Mouse (Mus musculus) spleen, adult 2 months (tissue): ENCODE results near the gene Trim42. TPM values are rescaled to one million over a fixed set of nuclear protein-coding genes. Genes with fewer than 3 reads are reported as not detected.

ENCODE experiments used
- DNase-seq, 2 experiments: peaks; one replicate each; pipeline versions ENCODE4 v3.0.0 to v3.0.0-alpha.2; 2012 to 2021; ENCODE audit warnings: low spot score in 2 of 2, low read depth in 1 of 2
- H3K27ac ChIP-seq: fragments of 200-500 bp; 2 replicates; pipeline ENCODE4 v1.5.1; 2012; ENCODE audit warnings: low read length, inconsistent platforms; ENCODE audit not compliant: insufficient read depth
- H3K27me3 ChIP-seq: fragments of 200-500 bp; 2 replicates; pipeline ENCODE4 v1.6.1; 2012; ENCODE audit warnings: mild to moderate bottlenecking, moderate library complexity, low read length, inconsistent platforms; ENCODE audit not compliant: control insufficient read depth, insufficient read depth
- H3K36me3 ChIP-seq: fragments of 200-500 bp; 2 replicates; pipeline ENCODE4 v1.6.1; 2012; ENCODE audit warnings: mild to moderate bottlenecking, low read length, inconsistent platforms; ENCODE audit not compliant: control insufficient read depth, insufficient read depth
- H3K4me1 ChIP-seq: fragments of 200-500 bp; 2 replicates; pipeline ENCODE4 v1.6.1; 2011; ENCODE audit warnings: inconsistent platforms; ENCODE audit not compliant: control insufficient read depth, insufficient read depth, insufficient read length
- H3K4me3 ChIP-seq: fragments of 200-500 bp; 2 replicates; pipeline ENCODE4 v1.5.1; 2011; ENCODE audit warnings: mild to moderate bottlenecking, inconsistent platforms; ENCODE audit not compliant: insufficient read depth, insufficient read length; ENCODE audit errors: extremely low read depth
- CTCF ChIP-seq: fragments of 200-500 bp; IDR thresholded peaks from 2 replicates; pipeline ENCODE4 v1.5.1; 2011; ENCODE audit warnings: mild to moderate bottlenecking, inconsistent platforms; ENCODE audit not compliant: insufficient read depth, insufficient read length, insufficient replicate concordance; ENCODE audit errors: extremely low read depth
- POLR2A ChIP-seq: fragments of 200-500 bp; IDR thresholded peaks from 2 replicates; pipeline ENCODE4 v1.6.1; 2011; ENCODE audit warnings: low read depth, low read length, inconsistent platforms
- WGBS: fragments of 180-500 bp; shearing (Covaris S2); methylation state at CpG from one replicate; pipeline ENCODE4 v1.1.7; 2018; 5-methylcytosine and 5-hydroxymethylcytosine counted together
- polyA plus RNA-seq: library from polyadenylated mRNA; depleted of rRNA; stranded (reverse); fragments of >200 nt; gene quantifications from 2 replicates; pipeline ENCODE4 v1.2.3, GENCODE M21; 2012; rRNA removed

Gene Trim42
- not detected in 2 replicates for polyA plus RNA-seq

- no peak for TF ChIP-seq POLR2A
- no peak for TF ChIP-seq CTCF
Measured at GRCm38 (mm10) chr9:97369591-97369990, at the start of gene Trim42. Gene Trim42 (minus strand): TSS chr9:97369958.

GRCm38 (mm10) chr9:97414876-97415668, 45.3 kb upstream of the Trim42 start:
- Histone ChIP-seq H3K36me3 (no peaks in the 10 kb centered on the region), H3K27ac (no peak overlapping the region), H3K4me1 (no peaks in the 10 kb centered on the region), H3K4me3 (no peak overlapping the region), H3K27me3 (no peaks in the 10 kb centered on the region)
- no peak for DNase-seq
- WGBS = 81% methylated on average over 6 of the region's 6 CpGs
- no peak for TF ChIP-seq POLR2A
- TF ChIP-seq CTCF = no peak

More at GRCm38 (mm10) chr9:97369591-97369990, at the start of gene Trim42:
- Histone ChIP-seq H3K4me1 (no peaks in the 10 kb centered on the region), H3K4me3 (no peak within 1 kb of the TSS), H3K27me3 (no peaks in the 10 kb centered on the region), H3K36me3 (no peaks in the 10 kb centered on the region), H3K27ac (no peak within 1 kb of the TSS)
- 82% methylated on average over 7 of the region's 7 CpGs for WGBS
- no peak for DNase-seq

GRCm38 (mm10) chr9:97408142-97408541, 38.4 kb upstream of the Trim42 start:
- DNase-seq = no peak
- no peak for TF ChIP-seq POLR2A
- no peak for TF ChIP-seq CTCF
- Histone ChIP-seq H3K27me3 (no peaks in the 10 kb centered on the region), H3K4me3 (no peak overlapping the region), H3K4me1 (no peaks in the 10 kb centered on the region), H3K27ac (no peak overlapping the region), H3K36me3 (no peaks in the 10 kb centered on the region)
- WGBS = 88% methylated on average over 2 of the region's 2 CpGs

GRCm38 (mm10) chr9:97356441-97356840, 13.3 kb downstream of the Trim42 start:
- H3K36me3 ChIP-seq = no peaks in the 10 kb centered on the region

GRCm38 (mm10) chr9:97344767-97345297, 24.9 kb downstream of the Trim42 start:
- Histone ChIP-seq H3K27ac (no peak overlapping the region), H3K27me3 (no peaks in the 10 kb centered on the region), H3K36me3 (no peaks in the 10 kb centered on the region), H3K4me1 (no peaks in the 10 kb centered on the region), H3K4me3 (no peak overlapping the region)
- WGBS = 81% methylated on average over 12 of the region's 12 CpGs
- DNase-seq = no peak
- TF ChIP-seq CTCF (no peak), POLR2A (no peak)

More at GRCm38 (mm10) chr9:97356441-97356840, 13.3 kb downstream of the Trim42 start:
- Histone ChIP-seq H3K4me3 (no peak overlapping the region), H3K4me1 (no peaks in the 10 kb centered on the region), H3K27ac (no peak overlapping the region), H3K27me3 (no peaks in the 10 kb centered on the region)
- TF ChIP-seq CTCF (no peak), POLR2A (no peak)
- DNase-seq = no peak
- WGBS = 73% methylated on average over 6 of the region's 6 CpGs

GRCm38 (mm10) chr9:97341772-97342171, 28.0 kb downstream of the Trim42 start:
- H3K27ac ChIP-seq = no peak overlapping the region
- no peaks in the 10 kb centered on the region for H3K27me3 ChIP-seq
- DNase-seq = no peak
- no peaks in the 10 kb centered on the region for H3K36me3 ChIP-seq
- TF ChIP-seq CTCF = no peak
- TF ChIP-seq POLR2A = no peak
- no peaks in the 10 kb centered on the region for H3K4me1 ChIP-seq
- 76% methylated on average over 5 of the region's 5 CpGs for WGBS
- no peak overlapping the region for H3K4me3 ChIP-seq

- no peak overlapping the region for H3K4me3 ChIP-seq
- H3K4me1 ChIP-seq = no peaks in the 10 kb centered on the region
- H3K36me3 ChIP-seq = no peaks in the 10 kb centered on the region
- H3K27ac ChIP-seq = no peak overlapping the region
- H3K27me3 ChIP-seq = no peaks in the 10 kb centered on the region
- WGBS = 69% methylated on average over 3 of the region's 3 CpGs
- DNase-seq = no peak
- TF ChIP-seq POLR2A (no peak), CTCF (no peak)
Measured at GRCm38 (mm10) chr9:97322846-97323245, 46.9 kb downstream of the Trim42 start.
